Mouse (Mus musculus): ENCODE measurements around the gene Chst3. TPM values are rescaled to one million over a fixed set of nuclear protein-coding genes. Genes with fewer than 3 reads are reported as not detected.
"Not testable (repeated sequence)": the region's sequence is repeated elsewhere in the genome, so short reads cannot be mapped to it uniquely, and the experiment has no call there.

Chst3 gene
- total RNA-seq, 1 experiment from 2014 or later, result 10.5 TPM

- no peak for ATAC-seq (replicated peaks; ENCODE audit: insufficient number of reproducible peaks, low FRiP score, low TSS enrichment, poor library complexity, severe bottlenecking)
Observed at GRCm38 (mm10) chr10:60207166-60207705, 11.8 kb downstream of the Chst3 start.

DNA sequence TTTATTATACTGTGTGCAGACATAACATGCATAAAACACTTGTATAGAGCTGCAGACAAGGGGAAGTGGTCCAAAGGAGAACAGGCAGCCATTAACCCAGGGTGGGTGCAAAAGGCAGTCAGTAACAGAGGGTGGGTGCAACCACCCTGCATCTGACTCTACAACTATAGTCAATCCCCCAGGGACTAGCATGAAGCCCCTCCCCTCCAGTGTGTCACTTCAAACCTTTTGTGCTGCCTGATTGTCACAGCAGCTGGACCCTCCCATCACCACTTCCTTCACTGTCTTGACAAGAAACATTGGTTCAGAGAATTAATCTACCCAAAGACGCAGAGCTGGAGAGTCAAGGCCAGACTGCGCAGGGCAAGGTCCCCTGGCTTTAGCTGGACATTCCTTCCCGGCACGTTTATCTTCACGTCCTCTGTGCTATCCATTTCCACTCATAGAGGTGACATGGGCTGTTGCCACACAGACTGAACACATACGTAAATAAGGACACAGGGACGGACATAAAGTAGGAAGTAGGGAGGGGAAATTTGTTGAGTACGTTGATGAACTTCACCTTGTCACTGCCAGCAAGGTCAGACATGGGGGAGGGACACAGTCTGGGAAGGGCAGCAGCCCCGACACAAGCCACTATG lies 13.3 kb downstream of the Chst3 start:
- ATAC-seq (replicated peaks; ENCODE audit: insufficient number of reproducible peaks, low FRiP score, low TSS enrichment, poor library complexity, severe bottlenecking), result no peak

DNA sequence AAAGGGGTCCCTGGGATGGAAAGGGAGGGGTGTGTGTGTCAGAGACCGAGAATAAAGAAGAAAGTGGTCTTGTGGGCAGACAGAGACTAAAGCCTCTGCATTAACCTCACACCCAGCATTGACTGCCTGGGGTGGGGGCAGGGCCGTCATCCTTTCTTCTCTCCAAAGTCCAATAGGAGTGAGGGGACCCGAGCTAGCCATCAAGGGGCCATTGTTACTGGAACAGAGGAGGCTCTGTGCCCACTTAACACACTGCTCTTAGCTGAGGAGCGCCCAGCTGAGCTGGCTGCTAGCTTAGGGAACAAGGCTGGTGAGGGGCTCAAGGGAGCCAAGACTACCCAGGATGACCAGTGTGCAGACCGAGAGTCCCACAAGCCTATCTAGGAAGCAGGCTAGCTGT lies 16.3 kb downstream of the Chst3 start:
- ATAC-seq (replicated peaks; ENCODE audit: insufficient number of reproducible peaks, low FRiP score, low TSS enrichment, poor library complexity, severe bottlenecking), result no peak

DNA sequence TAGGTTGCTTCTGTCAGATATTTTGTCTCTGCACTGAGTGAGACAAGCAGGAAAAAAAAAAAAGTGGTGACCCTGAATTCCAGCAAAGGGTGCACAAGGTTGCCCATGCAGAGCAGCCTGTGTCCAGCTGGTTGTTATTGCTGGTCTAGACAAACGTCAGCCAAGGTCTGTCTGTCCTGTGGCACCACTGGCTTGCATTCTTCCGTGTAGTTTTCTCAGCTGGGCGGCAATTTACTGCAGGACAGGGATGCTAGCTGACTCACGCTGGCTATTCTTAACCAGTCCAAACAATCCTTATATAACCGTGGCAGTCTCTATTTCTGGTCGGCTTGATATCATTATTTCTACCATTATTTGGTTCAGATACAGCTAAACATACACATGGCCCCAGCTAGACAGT lies 18.1 kb downstream of the Chst3 start:
- no peak for ATAC-seq (replicated peaks; ENCODE audit: insufficient number of reproducible peaks, low FRiP score, low TSS enrichment, poor library complexity, severe bottlenecking)

DNA sequence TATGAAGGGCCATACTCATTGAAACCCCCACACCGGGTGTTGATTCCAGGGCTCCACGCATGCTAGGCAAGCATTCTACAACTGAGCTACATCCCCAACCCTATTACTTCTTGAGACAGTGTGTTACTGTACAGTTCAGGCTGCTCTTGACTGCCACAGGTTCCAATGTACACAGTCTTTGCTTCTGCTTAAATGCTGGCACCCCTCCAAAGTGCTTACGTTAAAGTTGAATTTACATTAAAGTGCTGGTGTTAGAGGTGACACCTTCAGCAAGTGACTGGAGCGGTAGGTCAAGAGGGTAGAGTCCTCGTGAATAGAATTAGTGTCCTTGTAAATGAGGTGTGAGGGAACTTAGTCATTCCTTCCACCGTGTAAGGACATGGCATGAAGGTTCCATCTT lies 19.7 kb downstream of the Chst3 start:
- no peak for ATAC-seq (replicated peaks; ENCODE audit: insufficient number of reproducible peaks, low FRiP score, low TSS enrichment, poor library complexity, severe bottlenecking)

DNA sequence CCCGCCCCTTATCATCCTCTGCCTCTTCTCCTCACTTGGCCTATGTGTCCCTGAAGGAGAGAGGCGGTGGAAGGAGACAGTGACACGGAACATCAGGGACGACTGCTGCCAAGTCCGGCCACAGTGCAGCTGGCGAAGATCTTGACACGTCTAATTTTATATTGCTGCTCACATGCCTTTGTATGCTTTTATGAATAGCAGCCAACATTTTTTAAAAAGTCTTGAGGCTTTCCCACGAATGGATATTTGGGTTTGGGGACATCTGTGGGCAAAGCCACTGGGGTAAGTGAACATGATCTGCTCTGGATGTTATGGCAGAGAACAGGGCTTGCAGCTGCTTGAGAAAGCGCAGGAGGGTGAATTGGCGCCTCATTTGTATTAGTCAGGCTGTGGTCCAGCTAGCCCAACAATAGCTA lies 21.6 kb downstream of the Chst3 start:
- no peak for ATAC-seq (replicated peaks; ENCODE audit: insufficient number of reproducible peaks, low FRiP score, low TSS enrichment, poor library complexity, severe bottlenecking)

DNA sequence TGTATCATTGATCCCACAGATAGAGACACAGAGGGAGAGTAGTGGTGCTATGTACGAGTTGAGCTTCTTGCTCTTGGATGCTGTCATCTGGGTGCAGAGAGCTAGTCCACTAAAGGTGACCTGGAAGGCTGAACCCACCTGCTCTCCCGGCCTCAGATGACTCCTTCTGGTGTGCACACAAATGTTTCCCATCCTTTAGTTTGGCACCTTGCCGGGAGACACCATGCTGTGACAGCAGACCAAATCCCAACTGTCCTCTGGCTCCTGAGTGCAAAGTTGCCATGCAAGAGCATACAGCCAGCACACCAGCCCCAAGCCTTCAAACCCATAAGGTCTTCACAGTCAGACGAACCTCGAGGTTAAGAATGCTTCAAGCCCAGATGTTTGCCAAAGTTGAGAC lies 22.1 kb downstream of the Chst3 start:
- no peak for ATAC-seq (replicated peaks; ENCODE audit: insufficient number of reproducible peaks, low FRiP score, low TSS enrichment, poor library complexity, severe bottlenecking)

DNA sequence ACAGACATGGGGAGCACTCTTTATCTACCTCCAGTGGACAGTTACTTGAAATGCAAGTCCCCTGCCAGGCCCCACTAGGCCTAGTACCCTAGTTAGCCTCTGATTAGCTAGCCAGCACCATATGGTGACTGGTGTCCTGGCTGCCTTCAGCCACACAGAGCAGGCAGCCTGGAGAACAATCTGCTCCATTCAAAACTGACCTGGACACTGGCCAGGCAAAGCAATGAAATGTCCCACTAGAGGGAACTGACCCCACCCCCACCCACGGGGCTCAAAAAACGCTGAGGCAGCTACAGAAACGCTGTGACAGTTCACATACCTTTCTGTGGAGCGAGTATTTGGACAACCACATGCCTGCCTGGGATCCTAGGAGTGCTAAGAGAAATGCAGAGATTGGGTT lies 24.0 kb downstream of the Chst3 start:
- no peak for ATAC-seq (replicated peaks; ENCODE audit: insufficient number of reproducible peaks, low FRiP score, low TSS enrichment, poor library complexity, severe bottlenecking)

DNA sequence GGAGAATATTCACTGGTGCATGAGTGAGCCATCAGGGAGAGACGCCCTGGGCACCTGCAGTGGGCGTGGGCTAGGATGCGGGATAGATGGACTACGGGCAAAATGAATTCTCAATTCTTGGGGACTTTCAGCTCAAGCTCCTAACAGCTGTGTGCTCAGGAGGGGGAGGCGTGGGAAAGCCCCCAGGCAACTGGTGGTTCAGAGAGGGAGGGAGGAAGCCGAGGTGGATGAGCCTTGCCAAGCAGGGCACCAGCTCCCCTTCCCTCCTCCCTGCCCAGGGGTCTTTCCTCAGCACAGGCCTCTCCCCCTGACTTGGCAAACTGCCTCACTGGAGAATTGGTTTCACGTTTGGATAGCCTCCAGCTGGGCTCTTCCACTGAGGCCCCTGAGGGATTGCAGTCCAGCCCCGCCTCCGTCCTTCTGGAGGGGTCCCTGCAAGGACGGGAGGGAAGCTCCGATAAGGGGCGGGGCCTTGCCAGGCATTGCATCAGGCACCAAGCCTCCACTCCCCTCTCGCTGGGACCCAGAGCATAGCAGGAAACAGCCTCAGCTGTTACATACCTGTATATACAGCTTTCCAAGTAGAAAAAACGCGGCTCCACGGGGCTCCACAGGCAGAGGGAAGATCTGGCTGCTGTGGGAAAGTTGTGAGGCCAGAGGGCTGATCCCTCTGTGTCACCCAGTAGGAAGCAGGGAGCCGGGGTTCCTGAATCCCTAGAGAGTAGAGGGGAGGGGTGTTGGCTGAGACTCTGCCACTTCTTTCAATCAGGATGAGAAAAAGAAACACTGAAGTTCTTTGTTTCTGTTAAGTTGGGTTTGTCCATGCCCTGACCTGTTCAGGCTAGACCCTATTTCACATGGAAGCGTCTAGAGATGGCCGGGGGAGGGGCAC lies 25.3 kb downstream of the Chst3 start:
- no peak for ATAC-seq (replicated peaks; ENCODE audit: insufficient number of reproducible peaks, low FRiP score, low TSS enrichment, poor library complexity, severe bottlenecking)

- peak; percentile 63 for ATAC-seq (replicated peaks; ENCODE audit: insufficient number of reproducible peaks, low FRiP score, low TSS enrichment, poor library complexity, severe bottlenecking)
Observed at GRCm38 (mm10) chr10:60191796-60192195, 27.3 kb downstream of the Chst3 start.

DNA sequence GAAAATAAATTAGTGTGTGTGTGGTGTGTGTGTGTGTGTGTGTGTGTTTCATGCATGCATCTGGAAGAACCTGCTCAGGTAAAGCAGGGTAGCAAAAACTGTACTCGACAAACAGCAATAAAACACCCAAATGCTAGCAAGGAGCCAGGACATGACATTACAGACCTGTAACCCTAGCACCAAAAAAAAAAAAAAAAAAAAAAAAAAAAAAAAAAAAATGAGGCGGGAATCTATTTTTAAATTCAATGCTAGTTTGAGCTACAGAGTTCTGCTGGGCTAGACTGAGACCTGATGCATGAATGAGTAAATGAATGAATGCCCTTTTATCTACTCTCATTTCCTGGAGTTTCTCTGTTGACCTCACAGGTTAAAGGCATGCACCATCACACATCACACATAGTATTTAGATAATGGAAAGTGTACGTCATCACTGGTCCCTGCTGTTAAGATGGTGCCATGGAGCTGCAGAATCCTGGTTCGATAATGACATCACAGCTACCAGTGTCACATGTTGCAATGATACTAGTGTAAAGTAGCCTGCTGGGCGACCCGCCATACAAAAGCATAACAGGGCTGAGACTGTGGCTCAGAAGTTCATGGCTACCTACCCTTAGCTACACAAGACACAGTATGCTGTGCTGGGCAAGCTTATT lies 29.4 kb downstream of the Chst3 start:
- no peak for ATAC-seq (replicated peaks; ENCODE audit: insufficient number of reproducible peaks, low FRiP score, low TSS enrichment, poor library complexity, severe bottlenecking)

DNA sequence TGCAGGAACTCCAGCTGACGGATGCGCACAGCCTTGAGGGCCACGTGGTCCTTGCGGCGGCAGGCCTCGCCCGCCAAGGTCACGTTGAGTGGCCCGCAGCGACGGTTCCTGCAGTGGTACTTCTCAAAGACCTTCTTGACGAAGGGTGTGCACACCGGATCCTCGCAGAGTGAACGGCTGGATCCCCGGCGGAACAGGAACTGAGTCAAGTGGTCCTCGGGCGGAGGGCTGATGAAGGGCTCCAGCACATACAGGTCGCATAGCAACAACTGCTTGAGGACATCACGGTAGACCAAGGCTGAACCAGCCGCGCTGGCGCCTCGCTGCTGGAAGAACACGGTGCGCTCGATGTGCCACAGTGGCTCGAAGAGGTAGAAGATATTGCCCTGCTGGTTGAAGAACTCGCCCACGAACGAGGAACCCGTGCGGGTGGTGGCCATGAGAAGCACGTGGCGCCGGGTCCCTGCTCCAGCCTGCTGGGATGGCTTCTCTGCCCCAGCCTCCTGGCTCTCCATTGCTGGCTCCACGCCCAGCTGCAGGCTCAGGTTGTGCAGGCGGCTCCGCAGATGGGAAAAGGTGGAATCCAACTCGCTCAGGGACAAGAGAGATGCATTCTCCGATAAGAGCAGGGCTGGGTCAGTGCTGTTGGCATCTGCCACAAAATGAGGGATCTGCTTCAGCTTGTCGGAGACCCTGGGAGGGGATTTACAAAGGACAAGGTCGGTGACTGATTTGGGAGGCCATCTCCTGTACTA lies 32.7 kb downstream of the Chst3 start:
- ATAC-seq (replicated peaks; ENCODE audit: insufficient number of reproducible peaks, low FRiP score, low TSS enrichment, poor library complexity, severe bottlenecking), result no peak

- ATAC-seq (replicated peaks; ENCODE audit: insufficient number of reproducible peaks, low FRiP score, low TSS enrichment, poor library complexity, severe bottlenecking), result no peak
Observed at GRCm38 (mm10) chr10:60185023-60185709, 33.9 kb downstream of the Chst3 start.

- ATAC-seq (replicated peaks; ENCODE audit: insufficient number of reproducible peaks, low FRiP score, low TSS enrichment, poor library complexity, severe bottlenecking), result not testable (repeated sequence)
Observed at GRCm38 (mm10) chr10:60175306-60175705, 43.8 kb downstream of the Chst3 start.

GRCm38 (mm10) chr10:60174506-60174905 lies 44.6 kb downstream of the Chst3 start:
- ATAC-seq (replicated peaks; ENCODE audit: insufficient number of reproducible peaks, low FRiP score, low TSS enrichment, poor library complexity, severe bottlenecking), result no peak

DNA sequence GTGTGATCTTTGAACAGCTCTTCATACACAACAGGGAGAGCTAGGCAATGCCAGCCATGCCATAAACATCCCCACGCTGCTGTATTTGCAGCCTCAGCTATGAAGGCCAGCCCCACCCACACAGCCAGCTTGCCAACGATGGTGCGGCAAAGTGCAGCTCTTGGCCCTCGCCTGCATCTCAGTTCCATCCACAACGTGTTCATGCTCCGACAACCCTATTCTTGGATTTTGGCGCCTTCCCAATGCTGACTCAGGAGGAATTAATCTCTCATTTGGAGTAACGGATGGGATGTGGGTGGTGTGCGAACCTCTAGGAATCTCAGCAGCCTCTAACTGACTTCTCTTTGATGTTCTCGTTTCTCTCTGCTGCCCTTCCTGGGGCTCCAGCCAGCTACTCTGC lies 46.0 kb downstream of the Chst3 start:
- ATAC-seq (replicated peaks; ENCODE audit: insufficient number of reproducible peaks, low FRiP score, low TSS enrichment, poor library complexity, severe bottlenecking), result no peak

DNA sequence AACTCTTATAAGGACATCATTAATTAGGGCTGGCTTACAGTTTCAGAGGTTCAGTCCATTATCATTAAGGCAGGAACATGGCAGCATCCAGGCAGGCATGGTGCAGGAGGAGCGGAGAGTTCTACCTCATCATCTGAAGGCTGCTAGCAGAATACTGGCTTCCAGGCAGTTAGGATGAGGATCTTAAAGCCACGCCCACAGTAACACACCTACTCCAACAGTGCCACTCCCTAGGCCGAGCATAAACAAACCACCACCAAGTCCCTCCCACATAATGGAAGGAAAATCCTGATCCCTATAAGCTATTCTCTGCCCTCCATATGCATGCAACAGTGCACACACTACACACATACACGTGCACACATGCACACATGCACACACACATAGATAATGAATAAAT lies 46.8 kb downstream of the Chst3 start:
- no peak for ATAC-seq (replicated peaks; ENCODE audit: insufficient number of reproducible peaks, low FRiP score, low TSS enrichment, poor library complexity, severe bottlenecking)

- ATAC-seq (replicated peaks; ENCODE audit: insufficient number of reproducible peaks, low FRiP score, low TSS enrichment, poor library complexity, severe bottlenecking), result no peak
Observed at GRCm38 (mm10) chr10:60171368-60171767, 47.7 kb downstream of the Chst3 start.
